Mouse (Mus musculus) gastrocnemius, postnatal 36 days (tissue): Measurements from ENCODE around the gene Negr1. TPM values are rescaled to one million over a fixed set of nuclear protein-coding genes. Genes with fewer than 3 reads are reported as not detected.

Experiments used
- DNase-seq, 2 experiments: peaks; one replicate each; pipeline ENCODE4 v3.0.0; 2022
- intact Hi-C: fragments of 180-260 bp; cut with DNase I; formaldehyde crosslinking; loops from one replicate; pipeline ENCODE4 v1.15.1; 2025
- total RNA-seq, 2 experiments: library from RNA; stranded (reverse); gene quantifications; 2 replicates each; pipeline ENCODE4 v1.2.3; 2021

The Negr1 gene
- total RNA-seq, 2 experiments from 2014 or later = 0.42 to 0.54 TPM

- no peak for DNase-seq
- intact Hi-C loops = no loop called here
Measured at GRCm38 (mm10) chr3:156895322-156895721, 333.7 kb downstream of the Negr1 start.

- DNase-seq = no peak
Measured at GRCm38 (mm10) chr3:156896106-156896505, 334.5 kb downstream of the Negr1 start.

GRCm38 (mm10) chr3:156896552-156896951, 335.0 kb downstream of the Negr1 start:
- intact Hi-C loops = no loop called here

More at GRCm38 (mm10) chr3:156896106-156896505, 334.5 kb downstream of the Negr1 start:
- intact Hi-C loops = no loop called here

GRCm38 (mm10) chr3:156901140-156901539, 339.5 kb downstream of the Negr1 start:
- intact Hi-C loops = no loop called here
- no peak for DNase-seq

More at GRCm38 (mm10) chr3:156896552-156896951, 335.0 kb downstream of the Negr1 start:
- DNase-seq = no peak

- intact Hi-C loops = no loop called here
- no peak for DNase-seq
Measured at GRCm38 (mm10) chr3:156903925-156904576, 342.5 kb downstream of the Negr1 start.

- no peak for DNase-seq
- intact Hi-C loops = no loop called here
Measured at GRCm38 (mm10) chr3:156912816-156913215, 351.2 kb downstream of the Negr1 start.

- intact Hi-C loops = loop anchor here (5.0 kb wide), 1 partner anchor 66 kb away; no protein-coding TSS in a partner anchor
- no peak for DNase-seq
Measured at GRCm38 (mm10) chr3:156921369-156921768, 359.8 kb downstream of the Negr1 start.

- intact Hi-C loops = loop anchor here (5.0 kb wide), 1 partner anchor 64 kb away; no protein-coding TSS in a partner anchor
- DNase-seq = no peak
Measured at GRCm38 (mm10) chr3:156923159-156923558, 361.6 kb downstream of the Negr1 start.

GRCm38 (mm10) chr3:156925102-156925501, 363.5 kb downstream of the Negr1 start:
- no peak for DNase-seq
- intact Hi-C loops = no loop called here

GRCm38 (mm10) chr3:156928396-156929061, 366.9 kb downstream of the Negr1 start:
- intact Hi-C loops = no loop called here
- no peak for DNase-seq

GRCm38 (mm10) chr3:156929062-156929397, 367.4 kb downstream of the Negr1 start:
- no peak for DNase-seq
- intact Hi-C loops = no loop called here

- intact Hi-C loops = no loop called here
Measured at GRCm38 (mm10) chr3:156929677-156930440, 368.3 kb downstream of the Negr1 start.

GRCm38 (mm10) chr3:156931011-156931410, 369.4 kb downstream of the Negr1 start:
- intact Hi-C loops = no loop called here
- no peak for DNase-seq

More at GRCm38 (mm10) chr3:156929677-156930440, 368.3 kb downstream of the Negr1 start:
- DNase-seq = no peak

- DNase-seq = no peak
- intact Hi-C loops = no loop called here
Measured at GRCm38 (mm10) chr3:156931540-156931939, 369.9 kb downstream of the Negr1 start.

- no peak for DNase-seq
- intact Hi-C loops = no loop called here
Measured at GRCm38 (mm10) chr3:156934778-156935290, 373.2 kb downstream of the Negr1 start.

GRCm38 (mm10) chr3:156947404-156947803, 385.8 kb downstream of the Negr1 start:
- no peak for DNase-seq
- intact Hi-C loops = no loop called here

GRCm38 (mm10) chr3:156952970-156953369, 391.4 kb downstream of the Negr1 start:
- intact Hi-C loops = no loop called here
- no peak for DNase-seq

- DNase-seq = no peak
- intact Hi-C loops = no loop called here
Measured at GRCm38 (mm10) chr3:156955094-156955493, 393.5 kb downstream of the Negr1 start.

GRCm38 (mm10) chr3:156958640-156959039, 397.0 kb downstream of the Negr1 start:
- no peak for DNase-seq
- intact Hi-C loops = no loop called here

- intact Hi-C loops = no loop called here
- DNase-seq = no peak
Measured at GRCm38 (mm10) chr3:156968764-156969163, 407.2 kb downstream of the Negr1 start.

- intact Hi-C loops = no loop called here
Measured at GRCm38 (mm10) chr3:156971104-156971503, 409.5 kb downstream of the Negr1 start.

More at GRCm38 (mm10) chr3:156971104-156971503, 409.5 kb downstream of the Negr1 start:
- DNase-seq = no peak
